Mouse (Mus musculus) MN1 (cell line): ENCODE data around the gene Pigx.

Experiments used
- DNase-seq: peaks from one replicate; pipeline ENCODE4 v3.0.0-alpha.2; 2016; ENCODE audit warnings: low spot score

Gene Pigx

GRCm38 (mm10) chr16:32058817-32059216, 40.7 kb downstream of the Pigx start:
- no peak for DNase-seq

- no peak for DNase-seq
These were observed 57.2 kb downstream of the Pigx start for GRCm38 (mm10) chr16:32042367-32042766.
